10 mouse cellular contexts compared by ENCODE assay signal in the genomic region with DNA sequence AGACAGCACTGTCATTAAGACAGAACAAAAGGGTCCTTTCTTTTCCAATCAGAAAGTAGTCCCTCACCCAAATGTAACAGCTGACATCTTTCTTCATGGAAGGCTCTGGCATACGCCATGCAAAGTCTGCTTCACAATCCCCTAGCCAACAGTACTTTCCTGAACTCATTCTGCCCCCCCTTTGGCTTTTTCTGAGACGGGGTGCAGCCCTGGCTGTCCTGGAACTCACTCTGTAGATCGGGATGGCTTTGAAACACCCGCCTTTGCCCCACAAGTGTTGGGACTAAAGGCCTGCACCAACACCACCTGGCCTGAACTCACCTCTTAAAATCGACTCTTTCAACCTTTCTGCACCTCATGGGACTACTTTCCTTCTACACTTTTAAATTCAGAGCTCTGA. TPM values are rescaled to one million over a fixed set of nuclear protein-coding genes. Genes with fewer than 3 reads are reported as not detected.
DNase-seq lines count a peak whose midpoint lies in the region; ATAC-seq and TF ChIP-seq lines count a peak whose summit lies in the region.
"Had no signal": no experiment of that assay in that cellular context is flagged by ENCODE, and none has a peak within 500 bp of the region (broad histone marks: within the 10 kb centered on the region; RNA-seq: fewer than 3 reads in every experiment).

No protein-coding gene starts in this region.

- intact Hi-C loops in heart, adult 2 months (cut with DNase I) = loop anchor here (5.0 kb wide), 1 partner anchor 999 kb away; a partner anchor contains a TSS

- H3K9me3 ChIP-seq in lung, embryonic 14.5 days (ENCODE audit: low read depth, low read length) = no peaks in the 10 kb centered on the region
- H3K9me3 ChIP-seq in liver, embryonic 12.5 days (replicated peaks) = no peaks in the 10 kb centered on the region
- H3K9me3 ChIP-seq: forebrain, embryonic 15.5 days had no signal

- no peak for TF ChIP-seq CTCF in heart, adult 2 months (IDR thresholded peaks at IDR 0.05)
- no peak for TF ChIP-seq CTCF in lung, embryonic 14.5 days (IDR thresholded peaks at IDR 0.05; ENCODE audit: low read depth)
- no peak for TF ChIP-seq CTCF in lung, adult 2 months (IDR thresholded peaks at IDR 0.05; ENCODE audit: insufficient read depth, low read length)

- WGBS in heart, adult 2 months = 38% methylated on average over 5 of the region's 5 CpGs
- WGBS in lung, embryonic 14.5 days = 79% methylated on average over 5 of the region's 5 CpGs
- 34% methylated on average over 5 of the region's 5 CpGs for WGBS in lung, adult 2 months
- WGBS in liver, embryonic 12.5 days (ENCODE audit: insufficient replicate concordance) = 77% methylated on average over 5 of the region's 5 CpGs

- no peak overlapping the region for H3K27ac ChIP-seq in heart, adult 2 months
- H3K27ac ChIP-seq in lung, embryonic 14.5 days (ENCODE audit: low read depth) = no peak overlapping the region
- H3K27ac ChIP-seq in liver, embryonic 12.5 days = peak overlapping the region; percentile 48; the same call in 1 of the 2 replicates
- H3K27ac ChIP-seq: forebrain, embryonic 15.5 days had no signal

- peaks cover 21% of the 10 kb centered on the region for H3K36me3 ChIP-seq in heart, adult 2 months (ENCODE audit: control insufficient read depth, insufficient read depth, low read length)
- peaks cover 25% of the 10 kb centered on the region for H3K36me3 ChIP-seq in lung, embryonic 14.5 days (ENCODE audit: insufficient read depth)
- peaks cover 52% of the 10 kb centered on the region for H3K36me3 ChIP-seq in liver, embryonic 12.5 days

- ATAC-seq in lung, embryonic 14.5 days (ENCODE audit: insufficient read depth) = no peak
- no peak for ATAC-seq in liver, embryonic 12.5 days
- ATAC-seq: forebrain, embryonic 15.5 days had no signal

- DNase-seq in heart, adult 11 months = peak; percentile 87
- DNase-seq in heart, adult 2 months = no peak
- DNase-seq in lung, embryonic 14.5 days = no peak
- DNase-seq in lung, adult 2 months = no peak
- peak; percentile 26 for DNase-seq in ZHBTc4 (ENCODE audit: low read depth, low spot score)
- no peak for DNase-seq in adrenal gland, postnatal 14 days
- DNase-seq in frontal cortex, adult 2 months (ENCODE audit: extremely low spot score in 1 of 2, low spot score in 1 of 2) = no peak
- DNase-seq: thymus, adult 2 months had no signal

- TF ChIP-seq EP300 in heart, adult 2 months (IDR thresholded peaks at IDR 0.05; ENCODE audit: insufficient read depth, low read depth, low read length) = no peak

- H3K4me3 ChIP-seq in heart, adult 2 months = no peak overlapping the region
- peak overlapping the region; percentile 1; the same call in 1 of the 2 replicates for H3K4me3 ChIP-seq in lung, embryonic 14.5 days (ENCODE audit: low read depth, low read length)
- H3K4me3 ChIP-seq in lung, adult 2 months (replicated peaks; ENCODE audit: extremely low read depth, low read depth, low read length) = no peak overlapping the region
- 0 out of 2 replicates have a peak overlapping the region, but pooled peaks have one; percentile 100 for H3K4me3 ChIP-seq in liver, embryonic 12.5 days

- peaks cover 6% of the 10 kb centered on the region for H3K4me1 ChIP-seq in heart, adult 2 months (ENCODE audit: control insufficient read depth, insufficient read depth, low read length)
- peaks cover 10% of the 10 kb centered on the region for H3K4me1 ChIP-seq in lung, embryonic 14.5 days (ENCODE audit: insufficient read depth)
- peaks cover 9% of the 10 kb centered on the region for H3K4me1 ChIP-seq in lung, adult 2 months (ENCODE audit: control insufficient read depth, insufficient read depth, low read length)
- H3K4me1 ChIP-seq in liver, embryonic 12.5 days = peaks cover 41% of the 10 kb centered on the region

- no peak for TF ChIP-seq POLR2A in heart, adult 2 months (IDR thresholded peaks at IDR 0.05; ENCODE audit: insufficient read depth, low read depth, low read length)
- no peak for TF ChIP-seq POLR2A in lung, adult 2 months (IDR thresholded peaks at IDR 0.05; ENCODE audit: borderline replicate concordance, extremely low read depth, low read depth, low read length)

- H3K9ac ChIP-seq in heart, adult 2 months (ENCODE audit: low read depth, low read length) = no peak overlapping the region
- no peak overlapping the region for H3K9ac ChIP-seq in lung, embryonic 14.5 days
- no peak overlapping the region; the same call in 1 of the 2 replicates for H3K9ac ChIP-seq in liver, embryonic 12.5 days
- H3K9ac ChIP-seq: forebrain, embryonic 15.5 days had no signal

- peaks cover 3% of the 10 kb centered on the region for H3K79me2 ChIP-seq in heart, adult 2 months (replicated peaks; ENCODE audit: control insufficient read depth, insufficient read depth, low read length)

- H3K27me3 ChIP-seq in heart, adult 2 months (ENCODE audit: control insufficient read depth, insufficient read depth, low read length) = no peaks in the 10 kb centered on the region
- H3K27me3 ChIP-seq in lung, embryonic 14.5 days (ENCODE audit: insufficient read depth, low read length) = no peaks in the 10 kb centered on the region
- no peaks in the 10 kb centered on the region for H3K27me3 ChIP-seq in liver, embryonic 12.5 days (replicated peaks)
- H3K27me3 ChIP-seq: forebrain, embryonic 15.5 days had no signal

- H3K4me2 ChIP-seq in lung, embryonic 14.5 days = peak overlapping the region; percentile 95
- H3K4me2 ChIP-seq in liver, embryonic 12.5 days = peak overlapping the region; percentile 81

RNA-seq across cellular contexts. Expression of a gene that starts 2.8 kb away (rescaled TPM):
- 10 to 100 TPM; 21.2 to 23.3 TPM for total RNA-seq in heart, adult 2 months (2021)
- polyA plus RNA-seq in heart, adult 2 months (2012; rRNA removed) = 30.9 and 34.4 TPM in 2 replicates
- 27.9 and 29.9 TPM in 2 replicates for polyA plus RNA-seq in lung, embryonic 14.5 days (2014; fragmentation: Nextera tagmentation; extraction: Ambion mirVana)
- polyA plus RNA-seq in lung, adult 2 months (2012; rRNA removed) = 16.3 and 18.8 TPM in 2 replicates
- 19.0 and 22.9 TPM in 2 replicates for polyA plus RNA-seq in liver, embryonic 12.5 days (2016; fragmentation: Nextera tagmentation; extraction: Ambion mirVana)
- 18.3 and 19.0 TPM in 2 replicates for total RNA-seq in adrenal gland, postnatal 14 days (2021)
- 29.3 and 31.6 TPM in 2 replicates for polyA plus RNA-seq in frontal cortex, adult 2 months (2012; rRNA removed)

RNA-seq across cellular contexts. Expression of a gene that starts 3.2 kb away (rescaled TPM):
- 10 to 100 TPM; 89.7 to 92.3 TPM for total RNA-seq in heart, adult 2 months (2021)
- 164 and 193 TPM in 2 replicates for polyA plus RNA-seq in heart, adult 2 months (2012; rRNA removed)
- polyA plus RNA-seq in lung, embryonic 14.5 days (2014; fragmentation: Nextera tagmentation; extraction: Ambion mirVana) = 398 and 449 TPM in 2 replicates
- 255 and 420 TPM in 2 replicates for polyA plus RNA-seq in lung, adult 2 months (2012; rRNA removed)
- polyA plus RNA-seq in liver, embryonic 12.5 days (2016; fragmentation: Nextera tagmentation; extraction: Ambion mirVana) = 432 and 434 TPM in 2 replicates
- 297 and 324 TPM in 2 replicates for total RNA-seq in adrenal gland, postnatal 14 days (2021)
- polyA plus RNA-seq in frontal cortex, adult 2 months (2012; rRNA removed) = 513 and 799 TPM in 2 replicates

RNA-seq across cellular contexts. Expression of a gene that starts 30.8 kb away (rescaled TPM):
- total RNA-seq in heart, adult 2 months (2021) = 10 to 100 TPM; 18.2 to 21.0 TPM
- polyA plus RNA-seq in heart, adult 2 months (2012; rRNA removed) = 22.5 and 27.9 TPM in 2 replicates
- 33.2 and 36.3 TPM in 2 replicates for polyA plus RNA-seq in lung, embryonic 14.5 days (2014; fragmentation: Nextera tagmentation; extraction: Ambion mirVana)
- polyA plus RNA-seq in lung, adult 2 months (2012; rRNA removed) = 99.7 and 124 TPM in 2 replicates
- 35.2 and 37.5 TPM in 2 replicates for polyA plus RNA-seq in liver, embryonic 12.5 days (2016; fragmentation: Nextera tagmentation; extraction: Ambion mirVana)
- 34.5 and 35.0 TPM in 2 replicates for total RNA-seq in adrenal gland, postnatal 14 days (2021)
- polyA plus RNA-seq in frontal cortex, adult 2 months (2012; rRNA removed) = 89.1 and 98.7 TPM in 2 replicates

RNA-seq across cellular contexts. Expression of a gene that starts 37.9 kb away (rescaled TPM):
- total RNA-seq in heart, adult 2 months (2021) = 1 to 10 TPM; 5.0 to 8.1 TPM
- 5.2 and 5.4 TPM in 2 replicates for polyA plus RNA-seq in heart, adult 2 months (2012; rRNA removed)
- 0.75 and 0.78 TPM in 2 replicates for polyA plus RNA-seq in lung, embryonic 14.5 days (2014; fragmentation: Nextera tagmentation; extraction: Ambion mirVana)
- 6.2 and 6.9 TPM in 2 replicates for polyA plus RNA-seq in lung, adult 2 months (2012; rRNA removed)
- 0.77 and 1.1 TPM in 2 replicates for polyA plus RNA-seq in liver, embryonic 12.5 days (2016; fragmentation: Nextera tagmentation; extraction: Ambion mirVana)
- total RNA-seq in adrenal gland, postnatal 14 days (2021) = 0.30 and 0.34 TPM in 2 replicates
- polyA plus RNA-seq in frontal cortex, adult 2 months (2012; rRNA removed) = 78.9 and 79.5 TPM in 2 replicates

RNA-seq across cellular contexts. Expression of a gene that starts 56.2 kb away (rescaled TPM):
- 1 to 10 TPM in 1 of 2 experiments, under 1 TPM in 1; 0.82 to 1.2 TPM for total RNA-seq in heart, adult 2 months (2021)
- polyA plus RNA-seq in heart, adult 2 months (2012; rRNA removed) = 2.5 and 3.8 TPM in 2 replicates
- 50.7 and 52.1 TPM in 2 replicates for polyA plus RNA-seq in lung, embryonic 14.5 days (2014; fragmentation: Nextera tagmentation; extraction: Ambion mirVana)
- 31.4 and 40.2 TPM in 2 replicates for polyA plus RNA-seq in lung, adult 2 months (2012; rRNA removed)
- 9.0 and 9.1 TPM in 2 replicates for polyA plus RNA-seq in liver, embryonic 12.5 days (2016; fragmentation: Nextera tagmentation; extraction: Ambion mirVana)
- total RNA-seq in adrenal gland, postnatal 14 days (2021) = 8.9 and 10.1 TPM in 2 replicates
- 12.3 and 21.7 TPM in 2 replicates for polyA plus RNA-seq in frontal cortex, adult 2 months (2012; rRNA removed)

Comparison
In these comparisons a context has a peak if more than half of its experiments do, and no peak if none do; other contexts are left out.
1. DNase-seq: peak in heart, adult 11 months (single experiment) and ZHBTc4 (single experiment); none in heart, adult 2 months (0 of 2), lung, embryonic 14.5 days (single experiment), lung, adult 2 months (single experiment), adrenal gland, postnatal 14 days (single experiment) and frontal cortex, adult 2 months (0 of 2).
2. H3K4me3 ChIP-seq: peak in lung, embryonic 14.5 days (single experiment) and liver, embryonic 12.5 days (single experiment); none in heart, adult 2 months (single experiment) and lung, adult 2 months (single experiment).